Mouse (Mus musculus): ENCODE measurements around the gene Mfap1b.

- TF ChIP-seq ZC3H11A (IDR thresholded peaks at IDR 0.05; ENCODE audit: low read depth, low read length) (no peak), USF2 (conservative IDR thresholded peaks at IDR 0.05; ENCODE audit: low read depth, low read length) (no peak), ZKSCAN1 (IDR thresholded peaks at IDR 0.05; ENCODE audit: borderline replicate concordance, low read depth, low read length) (no peak), PAX5 (IDR thresholded peaks at IDR 0.05; ENCODE audit: low read length) (no peak), CTCF (conservative IDR thresholded peaks at IDR 0.05 in 1 of 2, IDR thresholded peaks at IDR 0.05 in 1 of 2; ENCODE audit: low read depth in 2 of 2, low read length in 2 of 2) (no peak), MAX (IDR thresholded peaks at IDR 0.05; ENCODE audit: low read length) (no peak), IRF4 (IDR thresholded peaks at IDR 0.05; ENCODE audit: low read depth, low read length) (no peak), POLR2A (IDR thresholded peaks at IDR 0.05; ENCODE audit: low read depth, low read length) (no peak), HCFC1 (IDR thresholded peaks at IDR 0.05; ENCODE audit: low read depth, low read length) (no peak), E2F4 (IDR thresholded peaks at IDR 0.05; ENCODE audit: insufficient replicate concordance, low read depth, low read length) (no peak), CHD1 (IDR thresholded peaks at IDR 0.05; ENCODE audit: low read depth, low read length) (no peak)
These were observed 27.4 kb downstream of the Mfap1b start for GRCm38 (mm10) chr2:121446506-121446905.
